Mouse (Mus musculus) left cerebral cortex, postnatal 36 days (tissue): ENCODE measurements around the gene Slc25a20. TPM values are rescaled to one million over a fixed set of nuclear protein-coding genes. Genes with fewer than 3 reads are reported as not detected.

Experiments
- DNase-seq, 2 experiments: peaks; one replicate each; pipeline ENCODE4 v3.0.0; 2021 to 2022; ENCODE audit warnings: low spot score in 2 of 2, mixed read lengths in 1 of 2
- intact Hi-C: fragments of 180-260 bp; cut with DNase I; formaldehyde crosslinking; loops from one replicate; pipeline ENCODE4 v1.15.1; 2025
- total RNA-seq, 2 experiments: library from RNA; stranded (reverse); gene quantifications; 2 replicates each; pipeline ENCODE4 v1.2.3; 2021

The Slc25a20 gene
- total RNA-seq, 2 experiments from 2014 or later: 11.8 to 14.1 TPM

- DNase-seq: no peak
- intact Hi-C loops: no loop called here
These were observed 18.1 kb downstream of the Slc25a20 start for GRCm38 (mm10) chr9:108680026-108680425.

- DNase-seq: no peak
- intact Hi-C loops: no loop called here
These were observed 24.6 kb downstream of the Slc25a20 start for GRCm38 (mm10) chr9:108686475-108686887.

- intact Hi-C loops: no loop called here
- DNase-seq: no peak
These were observed 25.3 kb downstream of the Slc25a20 start for GRCm38 (mm10) chr9:108687181-108687580.

- intact Hi-C loops: no loop called here
- DNase-seq: no peak
These were observed 25.8 kb downstream of the Slc25a20 start for GRCm38 (mm10) chr9:108687686-108688085.

- DNase-seq: no peak
These were observed 26.6 kb downstream of the Slc25a20 start for GRCm38 (mm10) chr9:108688451-108688850.

GRCm38 (mm10) chr9:108689106-108689505 is 27.2 kb downstream of the Slc25a20 start, which contains the start of gene Prkar2a:
Prkar2a (plus strand) TSS chr9:108689314.
- no peak for DNase-seq
- intact Hi-C loops: no loop called here

More at GRCm38 (mm10) chr9:108688451-108688850, 26.6 kb downstream of the Slc25a20 start:
- intact Hi-C loops: no loop called here

DNA sequence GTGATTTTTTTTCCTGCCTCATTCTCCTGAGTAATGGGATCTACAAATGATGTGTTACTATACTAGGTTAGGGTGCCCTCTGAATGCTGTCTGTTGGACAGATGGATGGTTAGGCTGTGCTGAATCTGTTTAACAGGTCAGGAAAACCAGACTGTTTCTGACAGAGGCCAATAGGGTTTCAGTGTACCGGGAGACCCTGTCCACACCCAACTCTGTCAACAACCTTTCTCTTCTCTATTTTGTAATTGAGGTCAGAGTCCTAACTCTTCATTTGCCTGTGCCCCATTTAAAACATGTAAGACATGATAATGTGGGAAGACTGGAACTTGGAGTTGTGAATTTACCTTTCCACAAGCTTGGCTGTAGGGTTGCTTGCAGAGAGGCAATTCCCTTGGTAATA is 28.1 kb downstream of the Slc25a20 start:
- DNase-seq: no peak
- intact Hi-C loops: loop anchor here (5.0 kb wide), 1 partner anchor 37 kb away; no protein-coding TSS in a partner anchor

GRCm38 (mm10) chr9:108690914-108691313 is 29.0 kb downstream of the Slc25a20 start:
- intact Hi-C loops: loop anchor here (5.0 kb wide), 1 partner anchor 36 kb away; no protein-coding TSS in a partner anchor
- no peak for DNase-seq

DNA sequence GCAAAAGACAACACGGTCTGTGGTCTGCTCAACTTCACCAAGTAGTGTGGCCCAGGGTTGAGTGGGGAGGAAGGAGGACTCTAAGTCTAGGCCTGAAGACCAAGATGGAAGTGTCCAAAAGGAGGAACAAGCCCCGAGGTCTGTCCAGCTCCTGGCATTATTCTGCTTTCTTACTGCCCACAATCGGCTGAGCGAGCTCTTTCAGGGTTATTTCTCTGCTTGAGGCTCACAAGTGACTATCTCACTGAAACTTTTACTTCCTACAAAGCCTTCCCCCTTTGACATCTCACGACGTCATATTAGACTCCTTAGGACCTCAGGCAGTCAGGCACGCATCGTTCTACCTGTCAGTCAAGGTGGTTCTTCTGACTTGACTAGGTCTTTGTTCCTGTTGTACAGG is 29.5 kb downstream of the Slc25a20 start:
- intact Hi-C loops: loop anchor here (5.0 kb wide), 1 partner anchor 36 kb away; no protein-coding TSS in a partner anchor
- no peak for DNase-seq

DNA sequence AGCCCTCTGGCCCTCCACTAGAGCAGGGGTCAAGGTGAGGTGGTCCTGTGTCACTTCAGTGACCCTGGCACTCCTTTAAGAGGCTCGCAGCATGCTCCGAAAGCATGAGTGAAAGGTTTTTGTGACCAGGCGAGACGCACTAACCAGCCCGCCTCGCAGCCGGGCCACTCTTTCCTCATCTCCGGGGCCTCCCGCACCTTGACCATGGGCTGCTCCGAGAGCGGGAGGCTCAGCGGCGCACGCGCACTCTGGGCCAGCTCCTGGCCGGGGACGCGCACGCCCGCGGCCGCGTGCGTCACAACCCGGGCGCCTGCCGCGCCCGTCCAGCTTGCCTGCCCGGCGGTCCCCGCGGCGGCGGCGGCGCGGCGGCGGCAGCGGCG is 29.9 kb downstream of the Slc25a20 start:
- intact Hi-C loops: loop anchor here (5.0 kb wide), 1 partner anchor 35 kb away; no protein-coding TSS in a partner anchor
- DNase-seq: peak; percentile 89 to 91

- intact Hi-C loops: loop anchor here (5.0 kb wide), 1 partner anchor 35 kb away; no protein-coding TSS in a partner anchor
These were observed 30.5 kb downstream of the Slc25a20 start for GRCm38 (mm10) chr9:108692226-108693041.

DNA sequence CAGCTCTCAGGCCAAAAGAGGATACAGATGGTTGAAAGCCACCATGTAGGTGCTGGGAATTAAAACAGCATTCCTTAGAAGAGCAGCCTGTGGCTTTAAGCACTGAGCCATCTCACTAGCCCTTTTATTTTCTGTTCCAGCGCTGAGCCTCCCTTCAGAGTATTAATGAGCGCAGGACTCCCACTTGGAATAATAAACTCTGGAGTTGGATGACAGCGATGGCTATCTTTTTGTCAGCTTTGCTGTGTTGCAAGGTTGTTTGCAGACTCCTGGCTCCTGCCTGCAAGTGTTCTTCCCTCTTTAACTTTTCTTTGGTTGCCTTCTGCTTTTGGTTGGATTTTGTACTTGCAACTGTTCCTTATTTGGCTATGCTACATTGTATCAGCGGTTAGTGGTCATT is 32.1 kb downstream of the Slc25a20 start:
- DNase-seq: no peak
- intact Hi-C loops: loop anchor here (5.0 kb wide), 1 partner anchor 33 kb away; no protein-coding TSS in a partner anchor

More at GRCm38 (mm10) chr9:108692226-108693041, 30.5 kb downstream of the Slc25a20 start:
- DNase-seq: peak; percentile 67 to 73

GRCm38 (mm10) chr9:108694533-108694932 is 32.6 kb downstream of the Slc25a20 start:
- intact Hi-C loops: loop anchor here (5.0 kb wide), 1 partner anchor 33 kb away; no protein-coding TSS in a partner anchor
- DNase-seq: no peak

DNA sequence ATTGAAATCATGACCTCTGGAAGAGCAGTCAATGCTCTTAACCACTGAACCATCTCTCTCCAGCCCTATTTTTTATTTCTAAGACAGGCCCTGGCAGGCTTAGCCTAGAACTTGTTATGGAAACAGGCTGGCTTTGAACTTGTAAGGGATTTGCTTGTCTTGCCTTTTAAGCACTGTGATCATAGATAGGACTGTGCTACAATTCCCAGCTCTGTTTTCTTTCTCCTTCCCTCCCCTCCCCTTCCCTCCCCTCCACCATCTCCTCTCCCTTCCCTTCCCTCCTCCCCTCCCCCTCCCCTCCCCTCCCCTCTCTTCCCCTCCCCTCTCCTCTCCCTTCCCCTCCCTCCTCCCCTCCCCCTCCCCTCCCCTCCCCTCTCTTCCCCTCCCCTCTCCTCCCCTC is 40.6 kb downstream of the Slc25a20 start:
- intact Hi-C loops: no loop called here

GRCm38 (mm10) chr9:108703373-108704110 is 41.7 kb downstream of the Slc25a20 start:
- intact Hi-C loops: no loop called here
- no peak for DNase-seq

More for the DNA sequence above, 40.6 kb downstream of the Slc25a20 start:
- no peak for DNase-seq

GRCm38 (mm10) chr9:108704591-108704990 is 42.7 kb downstream of the Slc25a20 start:
- DNase-seq: no peak
- intact Hi-C loops: no loop called here

GRCm38 (mm10) chr9:108707212-108707611 is 45.3 kb downstream of the Slc25a20 start:
- intact Hi-C loops: no loop called here
- DNase-seq: no peak

DNA sequence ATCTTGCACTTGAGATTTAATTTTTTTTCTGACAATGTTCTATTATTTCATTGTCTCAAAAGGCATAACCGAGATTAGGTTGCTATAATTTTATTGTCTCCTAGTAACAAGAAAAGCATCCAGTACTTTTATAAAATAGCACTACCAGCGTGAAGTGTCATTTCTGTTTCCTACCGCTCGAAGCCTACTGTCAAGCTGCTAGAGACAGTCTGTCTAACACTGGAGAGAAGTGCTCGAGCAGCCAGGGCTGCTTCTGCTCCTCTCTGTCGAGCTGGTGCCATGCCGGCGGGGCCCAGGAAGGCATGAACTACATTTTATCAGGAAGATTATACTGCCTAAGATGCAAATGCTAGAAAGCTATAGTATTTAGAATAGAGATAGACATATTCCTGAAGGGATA is 46.9 kb downstream of the Slc25a20 start:
- intact Hi-C loops: no loop called here
- DNase-seq: no peak

DNA sequence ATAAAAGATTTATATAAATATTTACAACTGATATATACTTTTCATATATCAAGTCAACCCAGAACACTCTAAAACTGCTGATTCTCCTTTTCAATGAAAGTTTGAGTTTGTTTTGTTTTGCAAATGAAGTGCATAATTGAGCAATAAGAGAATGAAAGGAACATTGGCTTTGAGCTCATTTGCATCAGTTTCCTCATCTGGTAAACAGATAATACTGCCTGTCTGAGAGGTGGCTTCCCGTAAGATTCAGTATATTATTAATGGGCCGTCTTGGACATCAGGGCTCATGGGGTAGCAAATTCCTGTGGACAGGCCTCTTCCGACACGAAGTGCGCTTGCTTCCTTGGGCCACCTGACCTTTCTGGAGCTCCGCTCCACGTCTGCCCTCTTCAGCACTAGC is 48.9 kb downstream of the Slc25a20 start:
- DNase-seq: no peak
- intact Hi-C loops: no loop called here

- intact Hi-C loops: no loop called here
- no peak for DNase-seq
These were observed 54.3 kb downstream of the Slc25a20 start for GRCm38 (mm10) chr9:108716199-108716598.
